Mouse (Mus musculus) brain, embryonic 14.5 days (tissue): ENCODE data around the gene Arhgef3. TPM values are rescaled to one million over a fixed set of nuclear protein-coding genes. Genes with fewer than 3 reads are reported as not detected.

Experiments used
- DNase-seq: peaks from one replicate; pipeline ENCODE4 v3.0.0-alpha.2; 2011; ENCODE audit warnings: low read depth
- CTCF ChIP-seq: fragments of 200-500 bp; IDR thresholded peaks from 2 replicates; pipeline ENCODE4 v1.5.1; 2012; ENCODE audit warnings: inconsistent platforms, mild to moderate bottlenecking, moderate library complexity, borderline replicate concordance; ENCODE audit not compliant: insufficient read depth, insufficient read length; ENCODE audit errors: extremely low read depth
- POLR2A ChIP-seq: fragments of 200-500 bp; IDR thresholded peaks from 2 replicates; pipeline ENCODE4 v1.6.1; 2012; ENCODE audit warnings: mild to moderate bottlenecking, inconsistent platforms, borderline replicate concordance; ENCODE audit not compliant: poor library complexity, insufficient read depth, insufficient read length, severe bottlenecking; ENCODE audit errors: extremely low read depth
- polyA plus RNA-seq: library from polyadenylated mRNA; depleted of rRNA; stranded (reverse); fragments of >200 nt; gene quantifications from 2 replicates; pipeline ENCODE4 v1.2.3, GENCODE M21; 2012

The Arhgef3 gene
- polyA plus RNA-seq, 1 experiment, result 4.9 TPM

GRCm38 (mm10) chr14:27228941-27229371 is 114.3 kb downstream of the Arhgef3 start:
- TF ChIP-seq CTCF (no peak), POLR2A (no peak)
- no peak for DNase-seq

DNA sequence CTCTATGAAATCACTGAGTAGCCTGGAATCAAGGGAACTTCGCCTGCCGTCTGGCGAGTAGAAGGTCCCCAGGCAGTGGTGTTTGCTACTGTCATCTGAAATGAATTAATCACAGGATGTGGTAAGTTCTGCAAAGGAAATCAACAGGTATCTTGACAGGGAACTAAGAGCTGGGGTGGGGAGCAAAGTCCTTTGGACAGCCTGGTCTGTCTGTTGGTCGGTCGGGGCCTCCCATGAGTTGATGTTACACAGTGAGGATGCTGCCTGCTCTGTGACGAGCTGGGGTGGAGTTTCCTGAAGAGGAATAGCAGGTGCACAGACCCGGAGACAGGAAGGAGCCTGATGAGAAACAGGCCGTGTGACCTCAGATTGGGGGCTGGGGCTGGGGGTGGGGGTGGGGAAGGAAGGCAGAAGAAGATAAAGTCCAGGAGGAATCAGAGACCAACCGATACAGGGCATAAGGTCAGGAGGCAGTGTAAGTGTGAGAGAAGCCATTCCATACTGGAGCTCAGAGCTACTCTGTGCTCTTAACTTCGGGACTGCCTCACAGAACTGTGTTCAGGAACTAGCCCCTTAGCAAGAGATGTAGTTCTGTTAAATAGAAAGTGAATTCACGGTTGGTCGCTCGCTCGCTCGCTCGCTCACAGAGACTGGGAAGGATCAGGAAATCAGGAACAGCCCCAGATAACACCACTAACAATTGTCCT is 114.9 kb downstream of the Arhgef3 start:
- DNase-seq, result no peak
- no peak for TF ChIP-seq POLR2A
- no peak for TF ChIP-seq CTCF

DNA sequence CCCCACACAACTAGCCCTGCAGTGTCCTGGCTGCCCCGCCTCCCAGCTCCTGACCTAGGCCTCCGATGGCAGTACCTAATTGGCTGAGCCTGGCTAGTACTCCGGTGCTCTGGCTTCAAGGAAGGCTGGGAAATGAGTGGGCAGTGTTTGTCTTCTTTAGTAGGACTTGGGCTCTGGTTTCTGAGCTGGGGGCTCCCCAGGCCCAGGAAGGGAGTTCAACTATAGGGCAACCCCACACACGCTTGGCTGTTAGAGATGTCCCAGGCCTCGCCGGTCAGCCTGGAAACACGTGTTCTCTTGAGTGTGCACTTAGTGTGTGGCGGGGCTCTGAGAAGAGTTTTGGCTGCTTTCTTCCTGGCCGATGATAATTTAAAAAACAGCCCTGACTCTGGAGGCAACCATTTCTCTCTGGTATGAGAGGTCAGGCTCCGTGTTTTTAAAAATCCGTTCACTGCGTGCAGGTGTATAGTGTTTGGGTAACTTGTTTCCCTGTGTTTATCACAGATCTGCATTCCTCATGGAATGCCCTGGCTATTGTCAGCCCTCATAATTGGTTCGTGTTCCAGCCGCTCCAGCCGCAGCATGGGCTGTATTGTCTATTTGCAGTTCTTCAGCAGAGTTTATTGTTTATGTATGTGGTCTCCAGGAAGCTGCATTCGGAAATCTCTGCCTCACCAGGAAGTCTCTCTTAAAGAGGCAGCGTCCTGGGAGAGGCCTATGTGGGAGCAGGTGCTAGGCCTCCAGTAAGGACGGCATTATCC is 115.7 kb downstream of the Arhgef3 start:
- peak; percentile 55 for DNase-seq
- TF ChIP-seq POLR2A (no peak), CTCF (no peak)

- TF ChIP-seq CTCF (no peak), POLR2A (no peak)
- DNase-seq, result no peak
Measured at GRCm38 (mm10) chr14:27231506-27231905, 116.8 kb downstream of the Arhgef3 start.

DNA sequence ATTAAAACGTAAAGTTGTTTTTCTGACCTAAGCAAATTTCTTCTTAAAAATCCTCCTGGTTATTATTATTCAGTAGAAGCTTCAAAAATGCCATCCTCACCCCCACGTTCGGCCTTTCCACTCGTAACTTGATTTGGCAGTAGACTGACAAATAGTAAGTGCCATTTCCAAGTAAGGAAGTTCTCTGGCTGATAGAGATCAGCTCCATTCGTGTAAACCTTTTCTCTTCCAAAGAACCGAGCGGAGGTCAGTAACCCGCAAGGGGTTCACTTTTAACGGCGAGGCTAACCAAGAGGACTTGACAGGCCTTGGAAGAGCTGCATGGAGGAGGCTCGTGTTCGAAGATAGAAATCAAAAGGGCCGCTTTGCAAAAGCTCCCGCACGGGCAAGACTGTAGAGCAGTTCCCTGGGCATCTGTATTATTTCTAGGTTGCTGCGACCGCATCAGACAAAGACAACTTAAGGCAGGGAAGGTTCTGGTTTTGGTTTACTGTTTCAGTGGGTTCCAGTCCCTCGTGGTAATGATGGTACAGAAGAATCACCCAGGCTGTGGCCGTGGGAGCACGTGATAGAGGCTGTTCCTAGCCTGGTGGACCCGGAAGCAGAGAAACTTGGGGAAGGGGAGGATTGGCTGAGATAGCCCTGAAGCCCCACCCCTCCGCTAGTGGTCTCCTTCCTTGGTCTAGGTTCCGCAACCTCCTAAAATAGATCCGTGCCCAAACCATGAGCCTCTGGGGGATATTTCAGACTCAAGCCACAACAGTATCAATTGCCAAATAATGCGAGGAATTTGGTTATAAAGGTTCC is 117.5 kb downstream of the Arhgef3 start:
- no peak for DNase-seq
- TF ChIP-seq POLR2A (no peak), CTCF (no peak)

DNA sequence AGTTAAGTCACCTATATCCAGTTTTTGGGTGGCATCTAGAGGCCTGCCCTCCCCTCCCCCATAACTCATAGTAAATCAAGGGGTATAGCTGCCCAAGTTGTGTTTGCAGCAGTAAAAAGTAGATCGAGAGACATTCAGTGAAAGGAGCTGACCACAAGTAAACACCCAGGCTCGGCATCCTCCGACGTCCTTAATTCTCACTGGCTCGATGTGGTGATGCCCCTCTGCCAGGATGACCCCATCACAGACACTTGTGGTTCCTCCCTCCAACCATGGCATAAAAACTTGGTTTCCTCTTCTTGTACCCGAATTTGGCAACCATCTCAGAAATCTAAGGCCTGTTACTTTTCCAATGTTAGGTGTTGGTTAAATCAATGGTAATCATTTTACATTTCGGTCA is 118.4 kb downstream of the Arhgef3 start:
- TF ChIP-seq CTCF (no peak), POLR2A (no peak)

GRCm38 (mm10) chr14:27233656-27234055 is 119.0 kb downstream of the Arhgef3 start:
- TF ChIP-seq CTCF (no peak), POLR2A (no peak)
- DNase-seq, result no peak

More for the DNA sequence above, 118.4 kb downstream of the Arhgef3 start:
- no peak for DNase-seq

DNA sequence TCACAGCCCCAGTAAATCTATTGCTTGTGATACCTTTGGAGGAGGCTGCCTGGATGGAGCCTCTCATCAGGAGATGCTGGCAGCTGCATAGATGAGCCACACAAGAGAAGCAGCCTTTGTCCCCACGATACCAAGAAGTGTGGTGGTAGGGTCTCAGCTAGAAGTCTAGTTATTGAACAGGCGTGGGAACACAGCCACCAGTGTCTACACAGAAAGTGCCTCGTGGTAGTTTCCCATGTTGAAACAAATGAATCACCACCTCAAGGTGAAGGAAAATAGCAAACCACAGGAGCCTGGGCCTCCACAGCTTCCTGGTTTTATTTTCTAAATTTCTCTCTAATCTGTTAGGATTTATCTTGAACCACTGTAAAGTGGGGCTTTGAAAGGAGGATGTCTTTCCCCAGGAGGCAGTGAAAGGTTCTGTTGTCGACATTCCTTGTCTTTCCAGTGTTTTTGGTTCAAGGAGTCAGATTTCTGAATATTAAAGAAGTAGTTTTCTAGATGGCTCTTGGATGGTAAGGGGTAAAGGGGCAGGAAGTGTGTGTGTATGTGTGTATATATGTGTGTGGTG is 119.7 kb downstream of the Arhgef3 start:
- no peak for DNase-seq
- TF ChIP-seq POLR2A (no peak), CTCF (no peak)

- TF ChIP-seq POLR2A, result no peak
- TF ChIP-seq CTCF, result no peak
- no peak for DNase-seq
Measured at GRCm38 (mm10) chr14:27235897-27236553, 121.3 kb downstream of the Arhgef3 start.

DNA sequence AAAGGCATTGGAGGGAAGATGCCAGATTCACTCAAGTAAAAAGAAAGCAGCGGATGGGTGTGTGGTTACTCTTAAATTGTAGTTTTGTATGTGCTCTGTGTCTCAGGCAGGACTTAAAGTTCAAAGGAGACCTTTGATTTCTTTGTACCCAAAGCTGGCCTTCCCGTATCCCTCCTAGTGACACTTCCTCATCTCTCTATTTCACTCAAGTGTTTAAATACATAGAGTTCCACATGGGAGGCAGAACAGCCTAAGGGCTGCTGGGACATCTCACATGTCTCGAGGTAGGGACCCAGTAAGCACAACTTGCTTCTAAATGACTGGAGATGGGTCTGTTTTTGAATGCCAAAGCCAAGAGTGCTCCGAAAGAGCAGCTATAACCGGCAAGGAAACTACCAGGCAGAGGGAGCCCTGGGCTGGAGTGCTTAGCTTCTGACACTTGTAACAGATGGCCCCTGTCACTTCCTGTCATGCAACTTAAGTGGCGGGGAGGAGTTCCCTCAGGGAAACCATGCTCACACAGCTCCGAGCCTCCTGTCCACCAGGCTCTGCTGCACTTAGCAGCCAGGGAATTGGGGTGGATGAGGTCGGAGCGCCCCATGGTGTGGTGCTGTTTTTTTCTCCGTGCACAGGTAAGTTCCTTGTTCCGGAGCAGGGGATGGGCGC is 123.0 kb downstream of the Arhgef3 start:
- DNase-seq, result peak; percentile 46
- no peak for TF ChIP-seq CTCF
- no peak for TF ChIP-seq POLR2A
